Mouse (Mus musculus): Measurements from ENCODE around the gene Lbhd2.
A peak's percentile ranks its signal among the peaks of the same experiment; 100 is the strongest.

Gene Lbhd2

GRCm38 (mm10) chr12:111432097-111432496 lies 25.5 kb downstream of the Lbhd2 start:
- DNase-seq, result no peak

GRCm38 (mm10) chr12:111432751-111433331 lies 26.2 kb downstream of the Lbhd2 start:
- no peak for DNase-seq

DNA sequence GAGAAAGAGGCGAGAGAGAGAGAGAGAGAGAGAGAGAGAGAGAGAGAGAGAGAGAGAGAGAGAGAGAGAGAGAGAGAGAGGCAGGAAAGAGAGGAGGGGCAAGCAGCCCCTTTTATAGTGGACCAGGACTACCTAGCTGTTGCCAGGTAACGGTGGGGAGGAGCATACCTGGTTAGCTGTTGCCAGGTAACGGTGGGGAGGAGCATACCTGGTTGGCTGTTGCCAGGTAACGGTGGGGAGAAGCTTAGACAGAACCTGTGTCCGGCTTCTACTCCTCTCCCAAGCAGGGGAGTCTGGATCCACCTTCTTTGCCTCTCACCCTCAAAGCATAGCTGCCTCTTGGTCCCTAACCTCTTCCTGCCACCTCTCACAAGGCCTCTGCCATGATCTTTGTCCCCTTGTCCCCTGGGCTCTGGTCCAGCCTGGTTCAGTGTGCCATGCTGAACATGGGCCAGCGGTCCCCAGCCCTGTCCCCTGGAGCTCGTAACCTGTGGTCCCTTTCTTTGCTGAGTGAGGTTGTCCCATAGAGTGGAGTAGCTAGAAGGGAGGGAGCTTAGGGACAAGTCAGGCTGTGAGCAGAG lies 27.6 kb downstream of the Lbhd2 start:
- DNase-seq, result no peak

- no peak for DNase-seq
Measured at GRCm38 (mm10) chr12:111434745-111435327, 28.2 kb downstream of the Lbhd2 start.

DNA sequence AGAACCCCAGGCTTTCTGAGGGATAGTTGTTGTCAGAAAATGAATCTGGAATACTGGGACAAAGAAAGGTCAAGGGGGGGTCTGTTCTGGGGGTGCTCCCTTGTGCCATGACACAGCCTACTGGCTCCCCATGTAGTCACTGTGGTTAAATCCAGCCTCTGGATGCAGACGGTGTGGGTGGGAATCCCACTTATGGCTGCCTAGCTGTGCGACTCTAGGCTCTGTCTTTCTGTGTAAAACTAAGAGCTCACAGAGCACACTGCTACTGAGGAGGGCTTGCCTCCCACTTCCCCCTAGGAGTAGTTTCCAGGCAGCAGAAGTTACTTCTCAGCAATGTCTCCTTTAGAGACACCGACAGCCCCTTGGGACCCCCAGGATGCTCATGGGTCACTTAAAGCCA lies 29.6 kb downstream of the Lbhd2 start:
- DNase-seq, result no peak

- no peak for DNase-seq
Measured at GRCm38 (mm10) chr12:111436640-111437039, 30.0 kb downstream of the Lbhd2 start.

DNA sequence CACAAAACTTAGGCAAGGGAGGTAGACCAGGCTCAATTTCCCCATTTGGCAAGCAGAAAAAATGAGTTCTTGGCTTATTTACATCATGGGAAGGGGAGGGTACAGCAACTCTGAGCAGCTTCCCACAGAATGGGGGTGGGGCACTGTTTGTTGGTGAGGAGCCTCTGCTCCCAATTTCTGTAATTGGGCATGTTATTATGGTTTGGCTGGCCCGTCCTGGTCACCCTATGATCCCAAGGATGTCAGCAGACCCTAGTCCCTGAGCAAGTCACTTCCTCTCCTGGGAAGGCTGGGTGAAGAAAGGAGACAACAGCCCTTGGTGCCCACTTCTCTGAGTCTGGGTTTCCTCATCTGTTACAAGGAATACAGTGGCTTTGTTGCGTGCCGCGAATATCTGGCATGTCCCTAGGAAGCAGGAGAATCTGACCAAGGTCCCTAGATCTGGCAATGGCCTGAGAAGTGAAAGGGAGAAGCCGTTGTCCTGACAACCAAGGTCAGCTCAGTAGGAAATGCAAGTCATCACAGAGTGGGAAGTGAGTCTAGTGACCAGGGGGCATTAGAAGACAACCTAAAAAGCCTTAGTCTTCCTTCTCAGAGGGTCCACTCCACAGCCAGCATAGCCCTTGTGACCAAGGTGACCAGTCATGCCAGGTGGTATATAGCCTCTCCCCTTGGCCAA lies 30.8 kb downstream of the Lbhd2 start:
- DNase-seq, result no peak

DNA sequence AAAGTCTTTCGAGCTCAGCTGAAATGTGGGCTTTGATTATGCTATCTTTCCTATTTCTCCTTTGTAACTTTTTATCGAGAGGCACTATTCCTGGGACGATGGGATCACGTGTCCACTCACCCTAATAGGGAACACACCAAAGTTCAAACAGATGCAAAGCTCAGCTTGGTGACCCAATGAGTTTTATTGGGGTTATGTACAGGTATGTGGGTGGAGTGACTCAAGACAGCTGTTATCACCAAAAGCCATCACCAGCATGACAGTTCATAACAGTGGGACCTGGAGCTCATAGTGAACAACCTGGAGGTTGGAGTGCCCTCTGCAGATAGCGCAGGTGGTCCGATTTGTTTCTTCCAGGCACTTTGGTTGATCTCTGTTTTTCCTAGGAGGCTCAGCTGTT lies 32.2 kb downstream of the Lbhd2 start:
- DNase-seq, result no peak

GRCm38 (mm10) chr12:111440701-111441373 lies 34.2 kb downstream of the Lbhd2 start:
- DNase-seq, result no peak

DNA sequence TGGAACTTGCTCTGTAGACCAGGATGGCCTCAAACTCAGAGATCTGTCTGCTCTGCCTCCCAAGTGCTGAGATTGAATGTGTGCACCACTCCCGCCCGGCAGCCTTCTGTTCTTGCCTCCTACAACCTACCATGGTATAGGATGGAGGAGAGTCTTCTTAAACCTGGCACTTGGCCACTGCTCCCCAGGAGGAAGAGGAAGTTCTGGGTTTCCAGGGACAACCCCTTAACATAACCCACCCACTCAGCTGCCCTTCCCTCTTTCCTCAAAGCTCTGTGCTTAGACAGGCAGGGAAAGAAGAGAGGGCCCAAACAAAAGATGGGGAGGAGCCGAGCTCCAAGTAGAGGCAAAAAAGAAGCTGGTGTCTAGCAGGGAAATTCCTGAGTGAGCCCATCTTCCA lies 34.9 kb downstream of the Lbhd2 start:
- DNase-seq, result no peak

- peak in 1 of 2 experiments; percentile 34 for DNase-seq
Measured at GRCm38 (mm10) chr12:111442309-111443010, 35.9 kb downstream of the Lbhd2 start, which contains the start of gene Tnfaip2. Gene Tnfaip2 (plus strand): TSS chr12:111442469.

- DNase-seq, result no peak
Measured at GRCm38 (mm10) chr12:111443011-111443870, 36.6 kb downstream of the Lbhd2 start.

GRCm38 (mm10) chr12:111443921-111444831 lies 37.6 kb downstream of the Lbhd2 start:
- no peak for DNase-seq

GRCm38 (mm10) chr12:111445161-111445889 lies 38.7 kb downstream of the Lbhd2 start:
- no peak for DNase-seq

GRCm38 (mm10) chr12:111445890-111446613 lies 39.4 kb downstream of the Lbhd2 start:
- DNase-seq, result no peak

DNA sequence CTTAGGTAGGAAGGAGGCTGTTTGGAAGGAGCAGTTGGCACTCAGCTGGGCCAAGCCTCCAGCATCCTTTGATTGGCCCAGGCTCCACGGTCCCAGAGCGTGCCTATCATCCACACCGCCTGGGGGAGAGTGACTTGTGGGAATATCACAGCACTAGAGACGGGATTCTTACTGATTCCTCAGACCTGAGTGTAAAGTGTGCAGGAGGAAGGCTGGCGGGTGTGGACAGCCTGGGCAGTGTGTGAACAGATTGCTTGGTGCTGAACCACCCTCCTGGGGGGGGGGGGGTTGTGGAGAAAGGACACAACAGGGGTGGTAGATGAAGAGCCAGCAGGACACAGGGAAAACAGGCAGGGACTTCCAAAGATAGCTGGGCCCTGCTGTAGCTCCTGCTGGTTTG lies 40.1 kb downstream of the Lbhd2 start:
- DNase-seq, result no peak

GRCm38 (mm10) chr12:111447350-111447749 lies 40.7 kb downstream of the Lbhd2 start:
- DNase-seq, result no peak

GRCm38 (mm10) chr12:111447898-111448760 lies 41.5 kb downstream of the Lbhd2 start:
- DNase-seq, result no peak
